Mouse (Mus musculus) NIH3T3 (cell line): ENCODE results near the gene Gm4737.
"Not testable (repeated sequence)": the region's sequence is repeated elsewhere in the genome, so short reads cannot be mapped to it uniquely, and the experiment has no call there.

ENCODE experiments used
- DNase-seq: peaks from one replicate; pipeline ENCODE4 v3.0.0-alpha.2; 2012; ENCODE audit warnings: low read depth

The Gm4737 gene

DNA sequence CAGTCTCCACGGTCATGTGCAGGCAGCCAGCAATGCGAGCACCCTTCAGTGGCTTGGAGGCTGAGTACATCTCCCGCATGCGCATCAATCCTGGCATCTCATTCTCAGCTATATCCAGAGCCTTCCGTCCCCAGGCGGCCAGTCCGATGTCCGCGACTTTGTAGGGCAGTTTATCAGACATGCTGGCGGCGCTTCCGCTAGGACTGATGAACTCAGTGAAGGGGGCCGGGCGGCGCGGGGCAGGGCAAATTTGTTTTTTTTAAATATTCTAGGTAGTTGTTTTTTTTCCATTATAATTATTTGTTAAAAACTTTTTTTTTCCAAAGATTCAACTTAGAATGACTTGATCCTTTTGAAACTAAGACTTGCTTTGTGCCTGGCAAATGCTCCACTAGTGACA is at the start of gene Gm4737:
TSS of gene Gm4737 (minus strand) at position 246 of the 400 bp plus-strand sequence.
- not testable (repeated sequence) for DNase-seq

GRCm38 (mm10) chr16:46195792-46196191 is 40.9 kb upstream of the Gm4737 start:
- no peak for DNase-seq

- no peak for DNase-seq
Measured at GRCm38 (mm10) chr16:46183096-46183495, 28.2 kb upstream of the Gm4737 start.

DNA sequence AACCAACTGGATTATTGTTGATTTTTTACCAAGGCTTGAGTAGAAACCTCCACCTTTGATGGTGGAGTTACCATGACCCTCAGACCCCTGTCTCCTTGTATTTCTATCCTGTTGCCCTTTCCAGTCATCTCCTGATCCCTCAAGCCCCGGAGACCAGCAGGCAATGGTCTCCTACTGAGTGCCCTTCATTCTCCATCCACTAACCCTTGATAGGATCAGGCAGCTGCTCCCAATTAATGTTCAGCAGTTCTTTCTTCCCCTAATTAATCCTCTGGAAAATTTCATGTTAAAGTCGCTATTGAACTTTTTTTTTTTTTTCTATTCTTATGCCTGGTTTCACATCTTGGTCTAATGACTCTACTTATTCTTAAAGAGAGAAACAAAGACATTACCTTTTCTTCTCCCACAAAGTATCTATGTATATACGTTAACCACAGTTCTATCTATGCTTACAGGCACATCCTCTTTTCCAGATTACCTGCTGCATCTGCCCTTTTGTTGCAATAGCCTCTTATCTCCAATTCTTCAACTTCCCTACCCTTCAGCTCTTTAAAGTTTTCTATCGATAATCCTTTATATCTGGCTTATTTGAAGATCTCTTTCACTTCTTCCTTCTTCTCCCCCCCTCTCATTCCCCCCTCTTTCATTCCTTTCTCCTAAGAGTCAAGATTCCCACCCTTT is 23.4 kb upstream of the Gm4737 start:
- no peak for DNase-seq

DNA sequence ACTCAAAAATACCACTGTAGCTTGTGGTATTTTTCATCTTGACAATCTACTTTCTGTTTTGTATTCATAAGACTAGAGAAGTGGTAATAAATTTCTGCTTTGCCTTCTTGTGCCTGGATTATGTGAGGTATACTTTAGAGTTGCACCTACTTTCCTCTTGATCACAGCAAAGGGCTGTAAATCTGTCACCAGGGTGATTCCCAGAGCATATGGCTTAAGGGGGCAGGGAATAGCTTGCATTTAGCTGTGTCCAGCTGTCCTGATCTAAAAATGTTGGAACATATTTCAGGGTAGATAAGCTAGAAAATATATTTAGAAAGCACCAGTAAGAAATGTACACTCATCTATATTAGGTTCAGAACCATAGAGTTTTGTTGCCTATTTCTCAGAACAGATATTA is 18.2 kb upstream of the Gm4737 start:
- no peak for DNase-seq

GRCm38 (mm10) chr16:46166971-46167370 is 12.1 kb upstream of the Gm4737 start:
- DNase-seq, result no peak

DNA sequence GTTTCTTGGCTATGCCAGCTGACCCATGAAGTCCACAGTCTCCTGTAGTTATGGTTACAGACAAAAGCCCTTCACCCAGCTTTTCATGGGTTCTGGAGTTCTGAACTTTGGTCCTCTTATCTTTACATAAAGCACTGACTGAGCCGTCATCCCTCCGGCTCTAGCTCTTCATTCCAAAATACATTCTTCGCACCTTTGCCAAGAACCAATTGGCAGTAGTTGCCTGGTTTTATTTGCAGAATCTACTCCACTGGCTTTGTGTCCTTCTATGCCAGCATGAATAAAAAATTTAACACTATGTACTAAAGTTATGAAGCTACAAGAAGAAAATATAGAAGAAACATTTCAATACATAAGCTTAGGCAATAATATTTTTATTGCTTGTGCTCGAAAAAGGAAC is 10.4 kb upstream of the Gm4737 start:
- no peak for DNase-seq

DNA sequence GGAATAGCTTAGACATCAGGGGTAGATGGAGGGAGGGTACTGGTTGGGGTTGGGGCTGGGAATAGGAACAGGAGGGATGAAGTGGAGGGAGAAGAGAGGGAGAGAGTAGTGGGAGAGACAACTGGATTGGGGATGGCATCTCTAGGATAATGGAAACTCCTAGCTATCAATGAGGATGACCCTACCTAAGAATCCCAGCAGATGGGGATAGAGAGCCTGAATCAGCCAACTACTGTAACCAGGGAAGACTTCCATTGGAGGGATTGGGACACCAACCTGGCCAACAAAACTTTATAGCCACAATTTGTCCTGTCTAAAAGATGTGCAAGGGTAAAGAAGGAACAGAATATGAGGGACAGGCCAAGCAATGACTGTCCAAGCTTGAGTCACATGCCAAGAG is 3.7 kb downstream of the Gm4737 start:
- no peak for DNase-seq

DNA sequence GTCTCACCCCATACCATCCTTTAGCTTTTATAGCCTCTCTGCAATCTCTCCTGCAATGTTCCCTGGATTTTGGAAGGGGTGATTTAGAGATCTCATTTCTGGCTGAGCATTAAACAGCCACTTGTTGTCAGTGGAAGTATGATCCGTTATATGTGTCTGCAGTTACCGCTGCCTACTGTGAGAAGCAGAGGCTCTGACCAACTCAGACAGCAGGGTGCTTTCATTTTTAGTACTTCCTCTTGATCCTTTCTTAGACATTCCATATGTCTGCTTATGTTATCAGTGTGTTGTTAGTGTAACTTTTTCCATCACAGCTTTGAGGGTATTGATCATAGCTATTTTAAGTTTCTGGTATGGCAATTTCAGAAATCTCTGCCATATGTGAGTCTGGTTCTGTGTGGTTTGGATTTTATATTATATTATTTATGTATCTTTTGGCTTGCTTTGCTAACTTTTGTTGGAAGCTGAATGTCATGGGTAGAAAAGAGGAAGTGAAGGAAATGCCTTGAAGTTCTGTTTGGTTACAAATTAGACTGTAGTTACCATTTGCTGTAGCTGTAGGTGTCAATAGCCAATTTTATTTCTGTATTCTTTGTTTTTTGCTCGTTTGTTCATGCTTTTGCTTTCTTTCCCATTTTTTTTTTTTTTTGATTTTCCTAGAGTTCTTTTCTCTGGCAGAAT is 6.1 kb downstream of the Gm4737 start:
- no peak for DNase-seq

DNA sequence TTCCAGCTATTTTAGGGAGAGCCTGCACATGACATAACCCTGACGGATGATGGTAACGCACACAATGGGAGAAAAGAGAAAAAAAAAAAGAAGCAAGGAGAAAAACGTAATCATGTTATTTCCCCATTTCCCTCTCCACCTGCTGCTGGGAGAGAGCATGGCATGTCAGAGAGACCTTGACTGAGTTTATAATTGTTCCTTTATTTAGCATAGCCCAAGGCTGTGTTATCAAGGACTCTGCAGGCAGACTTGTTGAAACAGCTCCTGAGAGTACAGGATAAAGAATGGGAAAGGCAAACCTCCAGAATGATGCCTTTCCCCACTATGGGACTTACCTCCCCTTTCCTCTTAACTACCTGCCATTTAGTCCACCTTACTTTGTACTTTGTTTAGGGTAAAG is 7.9 kb downstream of the Gm4737 start:
- DNase-seq, result no peak

DNA sequence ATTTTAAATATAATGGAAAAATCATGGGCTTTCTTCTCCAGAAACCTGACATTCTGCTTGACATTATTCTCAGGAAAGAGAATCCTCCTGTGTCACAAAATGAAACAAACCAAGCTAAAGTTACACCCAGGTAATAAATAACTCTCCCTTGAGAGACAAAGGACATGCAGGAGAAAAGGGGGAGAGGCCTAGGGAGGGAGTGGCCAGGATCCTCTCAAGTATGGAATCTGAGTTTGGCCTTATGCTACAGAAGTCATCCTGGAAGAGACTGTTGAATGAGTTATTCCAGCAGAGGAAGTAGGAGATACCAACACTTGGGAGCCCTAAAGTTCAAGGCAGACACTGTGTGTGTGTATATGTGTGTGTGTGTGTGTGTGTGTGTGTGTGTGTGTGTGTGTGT is 32.6 kb downstream of the Gm4737 start:
- DNase-seq, result no peak

DNA sequence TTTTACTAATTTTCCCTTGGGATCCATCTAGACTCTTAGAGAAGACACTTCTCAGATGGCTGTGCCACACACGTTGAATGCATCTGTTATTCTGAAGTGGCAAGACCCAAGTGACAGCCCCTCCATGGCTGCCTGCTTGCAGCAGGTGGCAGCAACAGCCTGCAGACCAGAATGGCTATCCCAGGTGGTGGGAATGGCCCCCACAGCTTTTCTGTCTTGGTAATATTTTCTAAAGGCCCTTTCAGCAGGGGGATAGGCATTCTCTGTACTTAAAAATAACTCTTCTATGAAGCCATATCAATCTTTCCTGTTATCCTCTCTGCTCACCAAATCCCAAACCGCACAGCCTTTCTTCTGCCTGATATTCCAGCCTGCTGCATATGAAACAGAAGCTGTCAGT is 33.5 kb downstream of the Gm4737 start:
- no peak for DNase-seq

DNA sequence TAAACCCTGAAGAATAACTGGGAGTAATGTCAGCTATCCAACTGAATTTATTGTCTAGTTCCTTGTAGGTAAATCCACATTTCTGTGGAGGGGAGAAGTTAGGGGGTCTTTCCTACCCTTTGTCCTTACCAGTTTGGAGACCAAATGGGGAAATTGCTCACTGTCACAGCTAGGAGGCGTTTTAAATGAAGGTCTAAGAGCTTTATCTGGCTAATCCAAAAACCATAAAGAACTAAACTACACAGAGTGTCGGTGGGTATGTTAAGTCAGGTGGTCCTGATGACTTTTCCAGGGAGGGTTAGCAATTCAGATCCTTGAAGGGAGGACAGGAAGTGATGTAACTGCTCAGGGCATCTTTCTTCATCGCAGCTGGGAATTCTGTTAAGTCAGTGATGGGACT is 34.3 kb downstream of the Gm4737 start:
- DNase-seq, result no peak

DNA sequence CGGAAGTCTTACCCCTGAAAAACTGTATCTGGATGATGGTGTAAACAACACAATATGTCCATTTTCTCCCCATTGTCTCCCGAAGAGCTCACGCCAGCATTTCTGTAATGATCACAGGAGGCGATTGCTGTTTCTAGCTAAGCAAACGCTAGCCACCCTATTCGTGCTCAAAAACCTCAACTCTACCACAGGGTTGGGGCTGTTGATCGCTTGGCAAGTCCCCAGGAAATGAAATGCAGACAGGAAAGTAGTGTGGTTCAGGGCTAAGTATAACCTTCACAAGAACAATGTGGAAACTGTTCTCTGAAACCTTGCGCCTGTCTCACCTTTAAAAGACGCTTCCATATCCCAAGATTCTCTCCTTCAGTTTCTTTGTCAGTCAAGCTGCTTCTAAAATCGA is 34.9 kb downstream of the Gm4737 start, which contains the start of gene Cd96:
TSS of gene Cd96 (minus strand) at position 232 of the 400 bp plus-strand sequence.
- no peak for DNase-seq

GRCm38 (mm10) chr16:46117645-46118044 is 37.2 kb downstream of the Gm4737 start:
- DNase-seq, result no peak

DNA sequence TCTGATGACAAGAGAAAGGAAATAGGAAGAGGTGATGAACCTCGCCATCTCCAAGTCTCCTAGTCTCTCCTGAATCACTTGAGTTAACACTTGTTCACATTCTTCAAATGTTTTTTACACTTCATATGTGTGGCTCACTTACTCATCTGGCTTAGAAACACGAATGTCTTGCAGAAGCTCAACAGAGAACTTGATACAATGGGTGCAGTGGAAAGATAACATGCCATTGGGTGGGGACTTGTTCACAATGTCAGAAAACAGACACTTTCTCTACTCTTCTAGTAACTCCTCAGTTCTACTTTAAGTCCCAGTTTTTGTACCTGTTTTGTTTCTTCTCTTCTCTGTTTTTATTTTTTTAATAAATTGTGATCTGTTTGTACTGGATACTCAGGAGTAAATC is 40.1 kb downstream of the Gm4737 start:
- no peak for DNase-seq

DNA sequence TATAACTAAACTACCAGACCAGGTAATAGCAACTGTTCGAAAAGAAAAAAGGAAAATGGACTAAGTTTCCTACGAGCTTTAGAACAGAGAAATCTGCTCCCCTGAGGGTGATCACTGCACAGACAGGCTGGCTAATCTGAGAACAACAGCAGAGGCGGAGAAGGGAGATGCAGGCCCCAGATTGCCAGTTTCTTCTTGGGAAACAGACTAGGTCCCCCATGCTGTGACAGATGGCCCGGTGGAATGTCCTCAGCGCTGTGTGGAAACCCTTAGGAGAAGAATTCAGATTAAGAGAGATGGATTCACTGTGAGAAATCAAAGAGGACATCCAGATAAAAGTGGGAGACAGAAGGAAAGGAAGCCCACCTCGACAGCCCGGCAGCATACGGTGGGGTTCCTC is 45.3 kb downstream of the Gm4737 start:
- no peak for DNase-seq

DNA sequence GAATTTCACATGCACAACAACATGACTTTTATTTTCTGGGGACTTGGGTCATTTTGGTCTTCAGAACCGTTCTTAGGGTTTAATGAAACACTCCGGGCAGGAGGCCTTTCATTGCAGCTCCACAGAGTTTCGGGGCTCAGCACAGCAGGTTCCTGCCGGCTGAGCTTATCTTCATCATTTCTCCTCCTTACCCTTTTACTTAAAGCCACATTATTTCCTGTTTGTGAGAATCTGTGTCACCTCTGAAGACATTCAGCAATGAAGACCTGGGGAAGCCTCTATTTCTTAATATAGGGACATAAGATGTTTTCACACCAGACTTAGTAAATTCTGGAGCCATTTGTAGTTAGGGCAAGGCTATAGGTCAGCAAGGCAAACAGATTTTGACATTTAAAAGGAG is 47.4 kb downstream of the Gm4737 start:
- no peak for DNase-seq

DNA sequence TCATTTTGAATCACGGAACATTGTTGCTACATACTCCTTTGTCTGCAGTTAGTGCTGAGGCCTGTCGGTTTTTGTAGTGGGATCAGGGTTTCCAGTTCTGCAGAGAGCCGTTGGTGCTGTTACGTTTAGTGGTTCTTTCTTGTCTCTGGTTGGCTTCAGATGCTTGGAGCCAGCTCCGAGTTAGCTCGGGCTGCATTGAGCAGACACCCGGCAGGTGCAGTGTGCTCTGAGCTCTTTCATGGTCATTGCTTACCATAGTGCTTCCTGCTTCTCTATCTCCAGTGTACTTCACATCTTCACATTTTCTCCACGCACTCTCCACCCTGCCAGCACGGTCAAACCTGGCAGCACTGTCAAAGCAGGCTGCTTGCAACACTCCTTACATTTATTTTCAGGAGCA is 50.4 kb downstream of the Gm4737 start:
- no peak for DNase-seq
